Mouse (Mus musculus) right cerebral cortex, postnatal 10 days (tissue): ENCODE results near the gene Pip4p1.
"Not testable (repeated sequence)": the region's sequence is repeated elsewhere in the genome, so short reads cannot be mapped to it uniquely, and the experiment has no call there.

Source experiments
- DNase-seq, 2 experiments: peaks; one replicate each; pipeline ENCODE4 v3.0.0; 2021; ENCODE audit warnings: low spot score in 2 of 2

Pip4p1 gene

GRCm38 (mm10) chr14:50930754-50931492, at the start of gene Pip4p1, which contains the start of gene Pnp:
Pip4p1 (minus strand) TSS chr14:50930856.
Pnp (plus strand) TSS chr14:50931082.
- peak; percentile 99 to 100 for DNase-seq

DNA sequence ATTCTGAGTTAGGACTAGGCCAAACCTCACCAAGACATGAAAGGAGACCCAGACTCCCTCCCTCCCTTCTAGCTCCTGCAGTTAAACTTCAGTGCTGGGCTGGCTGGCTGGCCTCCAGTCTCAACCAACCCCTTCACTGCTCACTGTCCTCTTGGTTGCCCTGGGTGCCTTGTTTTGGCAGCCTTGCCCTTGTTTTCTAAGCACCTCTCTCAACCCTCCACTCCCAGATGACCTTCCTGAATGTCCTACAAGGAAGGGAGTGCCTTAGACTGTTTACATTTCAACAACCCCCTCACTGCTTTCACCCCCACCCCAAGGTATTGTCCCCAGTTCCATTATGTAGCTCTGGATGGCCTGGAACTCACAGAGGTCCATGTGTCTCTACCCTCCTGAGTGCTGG, 49.0 kb upstream of the Pip4p1 start:
- no peak for DNase-seq

- DNase-seq = not testable (repeated sequence)
Observed at GRCm38 (mm10) chr14:50978451-50978850, 47.8 kb upstream of the Pip4p1 start.

GRCm38 (mm10) chr14:50976674-50977073, 46.0 kb upstream of the Pip4p1 start:
- peak in 1 of 2 experiments; percentile 44 for DNase-seq

DNA sequence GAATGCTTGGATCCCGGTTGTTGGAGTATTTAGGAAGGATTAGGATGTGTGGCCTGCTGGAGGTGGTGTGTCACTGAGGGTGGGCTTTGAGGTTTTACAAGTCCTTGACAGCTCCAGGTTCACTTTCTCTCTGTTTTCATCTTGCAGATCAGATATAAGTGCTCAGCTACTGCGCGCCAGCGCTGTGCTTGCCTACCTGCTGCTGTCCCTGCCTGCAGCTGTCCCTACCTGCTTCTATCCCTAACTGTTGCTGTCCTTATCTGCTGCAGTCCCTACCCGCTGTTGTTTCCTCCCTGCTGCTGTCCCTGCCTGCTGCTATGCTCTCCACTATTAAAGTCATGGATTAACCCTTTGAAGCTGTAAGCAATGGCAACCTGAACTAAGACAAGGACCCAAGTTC, 44.3 kb upstream of the Pip4p1 start:
- DNase-seq = no peak

- no peak for DNase-seq
Observed at GRCm38 (mm10) chr14:50973700-50974099, 43.0 kb upstream of the Pip4p1 start.

- DNase-seq = not testable (repeated sequence)
Observed at GRCm38 (mm10) chr14:50973054-50973453, 42.4 kb upstream of the Pip4p1 start.

- no peak for DNase-seq
Observed at GRCm38 (mm10) chr14:50970822-50971221, 40.2 kb upstream of the Pip4p1 start.

DNA sequence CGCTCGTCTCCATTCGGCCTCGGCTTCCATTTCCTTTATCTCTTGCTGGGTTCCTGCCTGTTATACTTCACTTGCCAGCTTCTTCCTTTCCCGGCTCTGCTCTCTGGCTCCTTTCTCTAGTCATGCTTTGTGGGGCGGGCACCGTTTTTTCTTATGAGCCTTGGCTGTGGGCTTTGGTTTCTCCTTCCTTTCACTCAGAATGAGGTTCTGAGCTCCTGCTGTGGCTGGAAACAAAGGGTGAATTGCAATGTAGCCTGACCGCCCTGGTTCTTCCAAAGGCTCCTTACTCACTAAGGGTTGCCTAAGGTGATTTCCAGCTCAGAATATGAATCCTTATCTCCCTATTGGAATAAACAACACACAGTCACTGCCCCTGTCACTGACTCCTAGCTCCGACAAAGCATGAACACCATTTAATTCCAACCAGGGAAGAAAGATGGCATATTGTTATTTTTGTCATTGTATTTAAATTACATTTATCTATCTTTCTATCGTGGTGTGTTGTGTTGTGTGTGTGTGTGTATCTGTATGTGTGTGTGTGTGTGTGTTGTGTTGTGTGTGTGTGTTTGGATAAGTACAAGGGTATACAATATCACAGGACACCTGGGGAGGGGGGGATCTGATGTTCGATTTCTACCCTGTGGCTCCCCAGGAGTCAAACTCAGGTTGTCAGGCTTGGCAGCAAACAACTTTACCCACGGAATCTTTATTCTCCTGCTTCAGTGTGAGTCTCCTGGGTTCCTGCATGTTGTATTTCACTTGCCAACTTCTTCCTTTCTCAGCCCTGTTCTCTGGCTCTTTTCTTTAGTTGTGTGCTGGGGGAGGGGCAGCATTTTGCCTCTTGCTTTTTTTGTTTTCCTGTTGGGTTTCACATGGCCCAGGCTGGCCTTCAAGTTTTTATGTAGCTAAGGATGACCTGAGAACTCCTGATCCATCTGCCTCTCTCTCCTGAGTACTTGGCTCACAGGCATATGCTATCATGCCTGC, 39.2 kb upstream of the Pip4p1 start:
- DNase-seq = peak; percentile 78 to 83

GRCm38 (mm10) chr14:50969041-50969440, 38.4 kb upstream of the Pip4p1 start:
- peak in 1 of 2 experiments; percentile 28 for DNase-seq

DNA sequence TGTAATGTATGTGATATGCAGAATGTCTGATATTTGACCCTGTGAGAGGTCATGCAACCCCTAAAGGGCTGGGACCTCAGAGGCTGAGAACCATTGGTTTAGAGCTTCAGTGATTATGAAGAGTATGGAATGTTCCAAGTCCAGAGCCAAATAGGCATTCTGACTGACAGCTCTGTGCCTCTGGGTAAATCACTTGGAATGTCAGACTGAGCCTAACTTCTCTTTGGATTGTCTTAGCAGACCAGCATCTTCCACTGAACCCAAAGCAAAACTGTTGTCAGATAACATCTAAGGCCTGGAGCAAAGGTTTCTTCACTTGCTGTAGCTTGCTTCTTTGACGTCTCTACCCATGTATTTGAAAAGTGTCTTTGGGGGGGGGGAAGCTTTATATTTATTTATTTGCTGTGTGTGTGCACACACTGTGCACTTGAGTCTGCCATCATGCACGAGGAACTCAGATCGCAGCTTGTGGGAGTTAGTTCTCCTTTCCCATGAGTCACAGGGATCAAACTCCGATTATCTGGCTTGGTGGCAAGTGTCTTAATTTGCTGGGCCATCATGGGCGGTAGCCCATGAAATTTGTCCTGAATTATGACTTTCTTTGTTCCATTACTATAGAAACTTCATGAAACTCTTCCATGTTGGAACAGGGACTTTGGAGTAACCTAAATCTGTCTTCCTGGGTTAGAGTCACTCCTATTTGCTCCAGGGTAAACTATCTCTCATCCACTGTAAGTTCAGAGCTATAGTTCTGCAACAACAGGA, 37.7 kb upstream of the Pip4p1 start:
- no peak for DNase-seq

- DNase-seq = not testable (repeated sequence)
Observed at GRCm38 (mm10) chr14:50958289-50958995, 27.8 kb upstream of the Pip4p1 start.

- not testable (repeated sequence) for DNase-seq
Observed at GRCm38 (mm10) chr14:50957146-50957545, 26.5 kb upstream of the Pip4p1 start.

GRCm38 (mm10) chr14:50956724-50957123, 26.1 kb upstream of the Pip4p1 start:
- not testable (repeated sequence) for DNase-seq

DNA sequence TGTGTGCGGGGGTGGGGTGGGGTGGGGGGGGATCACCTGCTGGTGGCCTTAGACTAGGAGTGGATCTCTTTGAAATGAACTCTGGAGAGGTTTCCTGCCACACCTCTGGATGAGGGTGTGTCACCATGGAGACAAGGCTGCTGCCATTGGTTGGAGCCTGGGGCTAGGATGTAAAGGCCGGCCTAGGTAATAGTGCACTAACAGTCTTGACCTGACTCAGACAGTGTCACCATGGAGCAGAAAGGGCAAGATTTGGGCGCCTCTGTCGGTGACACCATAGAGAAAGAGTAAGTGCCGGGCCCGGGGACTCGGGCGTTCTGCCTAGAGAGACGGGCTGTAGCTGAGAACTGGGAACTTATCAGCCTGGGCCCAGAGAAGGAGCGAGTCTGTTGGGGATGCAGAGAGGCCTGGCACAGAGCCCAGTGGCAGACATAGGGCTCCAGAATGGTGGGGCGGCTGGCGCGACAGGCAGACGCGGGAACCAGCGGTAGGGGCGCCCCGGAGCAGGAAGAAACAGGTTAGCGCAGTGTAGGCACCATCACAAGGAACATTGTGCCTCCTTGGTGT, 25.4 kb upstream of the Pip4p1 start, which contains the start of gene Pnp2:
Pnp2 (plus strand) TSS at position 51 of the 567 bp plus-strand sequence.
- peak; percentile 73 to 76 for DNase-seq

- no peak for DNase-seq
Observed at GRCm38 (mm10) chr14:50955487-50955886, 24.8 kb upstream of the Pip4p1 start.

DNA sequence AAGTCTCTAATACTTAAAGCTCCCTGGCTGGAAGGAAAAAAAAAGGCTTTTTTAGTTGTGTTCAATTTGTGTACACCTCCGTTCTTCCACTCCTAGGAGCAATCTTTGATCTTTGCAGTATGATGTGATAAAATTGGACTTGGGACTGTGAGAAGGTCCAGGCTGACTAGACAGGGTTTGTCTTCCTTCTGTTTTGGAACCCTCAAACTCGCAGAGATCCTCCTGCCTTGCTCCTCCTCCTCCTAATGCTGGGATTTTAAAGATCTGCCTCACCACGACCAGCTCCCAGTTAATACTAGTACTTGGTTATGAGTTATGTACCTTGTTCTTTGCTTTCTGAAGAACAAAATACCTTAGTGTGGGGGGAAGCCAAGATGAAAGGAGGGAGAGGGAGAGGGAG, 14.9 kb upstream of the Pip4p1 start:
- DNase-seq = not testable (repeated sequence)

DNA sequence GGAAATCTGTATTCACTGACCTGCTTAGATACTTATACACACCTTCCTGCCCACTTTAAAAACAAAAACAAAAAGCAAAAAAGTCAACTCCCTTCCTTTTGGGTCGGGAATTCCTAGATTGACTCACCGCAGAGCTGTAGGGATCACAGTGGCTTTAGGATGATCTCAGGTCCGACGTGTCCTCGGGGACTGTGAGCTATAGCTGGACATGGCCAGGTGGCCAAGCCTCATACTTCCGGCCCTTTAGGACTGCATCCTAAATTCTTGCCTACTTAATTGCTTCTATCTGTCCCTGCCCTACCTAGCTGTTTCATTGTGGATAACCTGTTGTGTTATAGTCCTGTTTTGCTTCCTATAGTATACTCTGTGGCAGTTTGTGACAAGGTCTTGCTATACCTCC, 14.4 kb upstream of the Pip4p1 start:
- DNase-seq = not testable (repeated sequence)

DNA sequence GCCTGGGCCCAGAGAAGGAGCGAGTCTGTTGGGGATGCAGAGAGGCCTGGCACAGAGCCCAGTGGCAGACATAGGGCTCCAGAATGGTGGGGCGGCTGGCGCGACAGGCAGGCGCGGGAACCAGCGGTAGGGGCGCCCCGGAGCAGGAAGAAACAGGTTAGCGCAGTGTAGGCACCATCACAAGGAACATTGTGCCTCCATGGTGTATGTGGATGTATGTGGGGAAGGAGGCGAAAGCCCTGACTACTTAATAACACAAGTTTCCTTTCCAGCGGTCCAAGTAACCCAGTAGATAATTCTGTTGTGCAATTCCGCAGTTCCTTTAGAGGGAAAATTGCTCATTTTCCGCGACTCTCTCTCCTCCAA, 14.0 kb upstream of the Pip4p1 start:
- not testable (repeated sequence) for DNase-seq

GRCm38 (mm10) chr14:50943932-50944667, 13.4 kb upstream of the Pip4p1 start, which contains the start of gene Gm49342:
Gm49342 (plus strand) TSS chr14:50944517.
- peak; percentile 92 to 93 for DNase-seq
